Mouse (Mus musculus): ENCODE measurements around the gene 3110018I06Rik. TPM values are rescaled to one million over a fixed set of nuclear protein-coding genes. Genes with fewer than 3 reads are reported as not detected.
A peak's percentile ranks its signal among the peaks of the same experiment; 100 is the strongest.

3110018I06Rik gene
- polyA plus RNA-seq, 1 experiment, result not detected

DNA sequence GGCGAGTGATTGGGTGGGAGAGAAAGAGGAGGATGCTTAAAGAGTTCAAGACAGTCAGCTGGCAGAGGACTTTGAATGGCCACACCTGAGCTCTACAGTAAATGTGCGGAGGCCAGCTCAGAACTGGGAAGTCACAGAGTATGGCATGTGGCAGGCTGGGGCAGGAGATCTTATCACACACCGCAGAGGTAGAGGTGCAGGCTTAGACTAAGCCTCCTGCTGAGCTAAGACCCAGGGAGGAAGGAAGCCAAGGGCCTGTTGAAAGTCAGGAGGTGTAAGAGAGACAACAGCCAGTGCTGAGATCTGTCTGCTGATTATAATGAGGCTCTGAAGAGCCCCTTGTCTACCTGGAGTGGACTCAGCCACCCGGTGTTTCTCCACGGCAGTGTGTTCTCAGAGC lies 8.5 kb downstream of the 3110018I06Rik start:
- DNase-seq, result no peak
- WGBS, result 82% methylated on average over 5 of the region's 5 CpGs
- no peak for TF ChIP-seq CTCF (IDR thresholded peaks at IDR 0.05; ENCODE audit: borderline replicate concordance, insufficient read depth, low read depth, low read length)
- TF ChIP-seq POLR2A (IDR thresholded peaks at IDR 0.05; ENCODE audit: borderline replicate concordance, insufficient read depth, low read length), result no peak
- no peak overlapping the region for H3K4me3 ChIP-seq (replicated peaks; ENCODE audit: insufficient read depth, low read depth, low read length)
- no peaks in the 10 kb centered on the region for H3K4me1 ChIP-seq (ENCODE audit: control insufficient read depth, insufficient read depth, low read length)
- no peaks in the 10 kb centered on the region for H3K27me3 ChIP-seq (ENCODE audit: control insufficient read depth, insufficient read depth, low read length)
- no peak overlapping the region for H3K27ac ChIP-seq (ENCODE audit: insufficient read depth, low read length)

DNA sequence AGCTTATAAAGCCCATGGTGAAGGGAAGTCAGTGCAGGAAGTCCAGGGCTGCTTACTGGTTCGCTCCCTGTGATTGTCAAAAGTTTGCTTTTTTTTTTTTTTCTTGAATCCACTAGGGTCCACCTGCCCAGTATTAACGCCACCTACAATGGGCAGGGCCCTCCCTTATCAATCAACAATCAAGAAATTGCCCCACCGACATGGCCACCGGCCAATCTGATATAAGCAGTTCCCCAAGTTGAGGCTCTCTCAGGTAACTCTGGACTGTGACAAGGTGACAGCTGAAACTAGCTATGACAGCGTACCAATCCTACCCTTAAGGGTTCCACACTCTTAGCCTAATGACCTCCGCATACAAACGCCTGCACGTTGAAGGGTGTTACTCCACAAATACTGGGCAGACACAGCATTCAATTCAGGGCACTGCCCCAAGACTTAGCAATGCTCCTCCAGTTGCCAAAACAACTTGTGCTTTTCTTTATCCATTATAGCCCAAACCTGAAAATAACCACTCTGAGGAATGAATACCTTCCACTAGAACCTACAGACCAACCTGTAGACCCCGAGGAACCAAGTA lies 21.3 kb downstream of the 3110018I06Rik start:
- Histone ChIP-seq H3K4me1 (ENCODE audit: control insufficient read depth, insufficient read depth, low read length) (no peaks in the 10 kb centered on the region), H3K27me3 (ENCODE audit: control insufficient read depth, insufficient read depth, low read length) (no peaks in the 10 kb centered on the region), H3K4me3 (replicated peaks; ENCODE audit: insufficient read depth, low read depth, low read length) (no peak overlapping the region), H3K27ac (ENCODE audit: insufficient read depth, low read length) (no peak overlapping the region)
- TF ChIP-seq CTCF (IDR thresholded peaks at IDR 0.05; ENCODE audit: borderline replicate concordance, insufficient read depth, low read depth, low read length), result no peak
- TF ChIP-seq POLR2A (IDR thresholded peaks at IDR 0.05; ENCODE audit: borderline replicate concordance, insufficient read depth, low read length), result no peak
- WGBS, result 92% methylated on average over 9 of the region's 9 CpGs
- no peak for DNase-seq

DNA sequence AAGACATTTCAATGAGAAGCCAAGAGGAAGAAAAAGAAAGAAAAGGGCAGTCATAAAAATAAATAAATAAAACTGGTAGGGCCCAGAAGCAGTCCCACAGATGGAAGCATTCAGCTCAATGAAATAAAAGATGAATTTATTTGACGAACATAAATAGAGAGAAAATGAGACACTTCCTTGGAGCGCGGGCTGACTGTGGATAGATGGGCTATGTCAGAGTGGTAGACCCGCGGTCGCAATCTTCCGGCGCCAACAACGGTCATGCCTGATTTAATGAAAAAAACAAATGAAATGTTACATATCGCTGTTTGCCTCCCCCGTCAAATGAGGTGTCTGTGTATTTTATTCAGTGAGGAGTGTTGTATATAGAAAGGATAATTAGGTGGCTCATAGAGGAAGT lies 22.7 kb downstream of the 3110018I06Rik start:
- H3K4me1 ChIP-seq (ENCODE audit: control insufficient read depth, insufficient read depth, low read length), result no peaks in the 10 kb centered on the region

DNA sequence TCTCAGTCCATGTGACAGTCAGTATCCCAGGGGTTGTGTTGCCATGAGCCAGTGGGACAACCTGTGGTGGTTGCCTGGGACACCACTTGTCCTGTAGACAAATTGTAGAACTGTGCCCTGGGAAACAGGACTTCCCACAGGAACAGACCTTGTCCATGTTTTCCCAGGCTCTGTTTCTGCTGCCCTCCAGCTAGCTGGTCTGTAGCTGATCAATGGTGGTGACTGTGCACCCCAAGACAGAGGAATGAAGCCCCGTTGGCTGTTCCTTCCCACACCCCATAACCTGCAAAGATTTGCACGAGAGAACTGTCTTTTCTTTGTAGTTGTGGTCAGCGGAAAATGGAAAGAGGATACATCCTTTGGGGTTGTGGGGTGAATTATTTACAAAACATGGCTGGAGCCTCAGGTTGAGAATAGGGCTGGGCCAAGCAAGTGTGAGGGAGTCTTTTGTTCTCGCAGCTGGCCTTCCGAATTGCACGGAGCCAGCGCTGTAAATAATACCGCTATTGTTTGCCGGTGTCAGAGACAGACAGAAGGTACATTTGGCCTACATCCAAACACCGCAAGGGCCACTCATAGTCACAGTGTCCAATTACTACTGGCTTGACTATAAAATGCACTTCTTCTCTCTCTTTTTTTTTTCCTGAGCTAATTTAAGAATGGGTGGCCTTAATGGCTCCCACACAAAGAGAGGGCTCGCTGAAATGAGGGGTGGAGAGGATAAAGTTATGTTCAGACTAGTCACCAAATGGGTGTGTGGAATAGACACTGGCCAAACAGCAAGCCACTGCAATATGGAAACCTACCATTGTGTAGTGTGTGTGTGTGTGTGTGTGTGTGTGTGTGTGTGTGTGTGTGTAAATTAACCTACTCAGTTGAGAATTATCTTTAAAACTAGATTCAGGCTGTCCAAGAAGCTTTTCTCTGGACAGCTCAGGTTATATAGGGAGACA lies 28.1 kb downstream of the 3110018I06Rik start:
- no peak overlapping the region for H3K4me3 ChIP-seq (replicated peaks; ENCODE audit: insufficient read depth, low read depth, low read length)
- peak; percentile 20 to 46 for DNase-seq

More for the DNA sequence above, 22.7 kb downstream of the 3110018I06Rik start:
- 95% methylated on average over 11 of the region's 11 CpGs for WGBS
- no peak for DNase-seq
- H3K27me3 ChIP-seq (ENCODE audit: control insufficient read depth, insufficient read depth, low read length), result no peaks in the 10 kb centered on the region
- H3K27ac ChIP-seq (ENCODE audit: insufficient read depth, low read length), result no peak overlapping the region
- TF ChIP-seq POLR2A (IDR thresholded peaks at IDR 0.05; ENCODE audit: borderline replicate concordance, insufficient read depth, low read length) (no peak), CTCF (IDR thresholded peaks at IDR 0.05; ENCODE audit: borderline replicate concordance, insufficient read depth, low read depth, low read length) (no peak)
- H3K4me3 ChIP-seq (replicated peaks; ENCODE audit: insufficient read depth, low read depth, low read length), result no peak overlapping the region

DNA sequence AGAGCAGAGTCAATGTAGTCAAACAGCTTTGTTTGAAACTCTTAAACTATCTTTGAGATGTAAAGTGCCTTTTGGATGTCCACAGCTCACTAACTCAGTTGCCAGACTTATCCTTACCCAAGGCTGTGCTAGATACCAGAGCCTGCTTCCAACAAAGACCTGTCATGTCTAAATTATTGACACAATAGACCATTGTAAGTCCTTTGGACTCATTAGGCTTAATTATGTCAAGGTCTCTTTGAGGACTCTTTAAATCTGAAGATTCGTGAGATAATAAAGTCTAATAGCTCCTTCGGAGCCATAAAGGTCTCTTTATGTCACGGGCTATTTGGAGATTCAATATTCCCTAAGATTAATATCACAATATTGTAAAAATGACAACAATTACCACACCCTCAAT lies 32.5 kb downstream of the 3110018I06Rik start:
- no peak for DNase-seq
- no peak overlapping the region for H3K4me3 ChIP-seq (replicated peaks; ENCODE audit: insufficient read depth, low read depth, low read length)
- WGBS, result 90% methylated on average over 3 of the region's 3 CpGs
- no peak overlapping the region for H3K27ac ChIP-seq (ENCODE audit: insufficient read depth, low read length)
- H3K4me1 ChIP-seq (ENCODE audit: control insufficient read depth, insufficient read depth, low read length), result no peaks in the 10 kb centered on the region
- TF ChIP-seq POLR2A (IDR thresholded peaks at IDR 0.05; ENCODE audit: borderline replicate concordance, insufficient read depth, low read length), result no peak
- no peak for TF ChIP-seq CTCF (IDR thresholded peaks at IDR 0.05; ENCODE audit: borderline replicate concordance, insufficient read depth, low read depth, low read length)
- no peaks in the 10 kb centered on the region for H3K27me3 ChIP-seq (ENCODE audit: control insufficient read depth, insufficient read depth, low read length)

More for the DNA sequence above, 28.1 kb downstream of the 3110018I06Rik start:
- H3K4me1 ChIP-seq (ENCODE audit: control insufficient read depth, insufficient read depth, low read length), result no peaks in the 10 kb centered on the region
- 21% methylated on average over 11 of the region's 11 CpGs for WGBS
- TF ChIP-seq POLR2A (IDR thresholded peaks at IDR 0.05; ENCODE audit: borderline replicate concordance, insufficient read depth, low read length), result no peak
- TF ChIP-seq CTCF (IDR thresholded peaks at IDR 0.05; ENCODE audit: borderline replicate concordance, insufficient read depth, low read depth, low read length), result no peak
- no peak overlapping the region for H3K27ac ChIP-seq (ENCODE audit: insufficient read depth, low read length)
- no peaks in the 10 kb centered on the region for H3K27me3 ChIP-seq (ENCODE audit: control insufficient read depth, insufficient read depth, low read length)

DNA sequence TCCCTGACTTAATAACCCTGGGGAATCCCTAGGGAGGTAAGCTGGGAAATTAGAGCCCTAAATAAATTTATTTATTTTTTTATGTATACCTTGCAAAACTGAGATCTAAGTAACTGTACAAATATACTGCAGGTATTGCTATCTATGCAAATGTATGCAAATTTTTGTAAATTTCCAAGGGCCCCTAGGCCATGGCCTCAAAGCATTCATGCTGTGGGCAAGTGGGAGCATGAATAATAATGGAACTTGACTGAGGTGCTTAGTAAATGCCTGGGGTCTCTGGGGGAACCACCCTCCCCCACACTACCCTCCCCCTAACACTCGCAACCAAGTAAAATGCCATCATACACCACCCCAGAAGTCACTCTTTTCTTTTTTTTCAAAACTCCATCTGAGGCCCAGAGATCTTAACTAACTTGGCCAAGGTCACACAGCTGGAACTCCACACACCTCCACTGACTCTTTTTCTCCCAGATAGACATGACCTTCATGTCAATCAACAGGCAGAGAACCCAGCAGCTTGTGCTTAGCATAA lies 40.0 kb downstream of the 3110018I06Rik start:
- TF ChIP-seq CTCF (IDR thresholded peaks at IDR 0.05; ENCODE audit: borderline replicate concordance, insufficient read depth, low read depth, low read length), result no peak
- TF ChIP-seq POLR2A (IDR thresholded peaks at IDR 0.05; ENCODE audit: borderline replicate concordance, insufficient read depth, low read length), result no peak
- DNase-seq, result no peak
- Histone ChIP-seq H3K27me3 (ENCODE audit: control insufficient read depth, insufficient read depth, low read length) (no peaks in the 10 kb centered on the region), H3K4me1 (ENCODE audit: control insufficient read depth, insufficient read depth, low read length) (no peaks in the 10 kb centered on the region), H3K27ac (ENCODE audit: insufficient read depth, low read length) (no peak overlapping the region), H3K4me3 (replicated peaks; ENCODE audit: insufficient read depth, low read depth, low read length) (no peak overlapping the region)
- whole genome bisulfite sequencing, result 74% methylated on average over 1 of the region's 1 CpGs

DNA sequence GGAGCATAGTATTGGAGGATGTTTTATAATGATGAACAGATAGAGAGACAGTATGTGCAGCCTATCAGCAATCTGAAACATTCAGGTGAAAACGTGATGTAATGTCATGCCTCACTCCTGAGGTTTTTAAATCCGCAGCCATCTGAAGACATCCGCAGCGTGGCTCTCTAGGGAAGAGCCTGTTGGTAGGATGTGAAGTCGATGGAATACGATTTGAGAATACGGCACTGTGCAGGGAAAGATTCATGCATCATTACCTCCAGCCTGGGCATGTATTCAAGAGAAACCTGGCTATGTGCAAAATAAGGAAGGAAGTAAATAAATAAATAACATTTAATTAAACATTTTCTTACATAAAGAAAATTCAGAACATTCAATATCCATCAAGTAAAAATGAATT lies 44.4 kb downstream of the 3110018I06Rik start:
- H3K4me1 ChIP-seq (ENCODE audit: control insufficient read depth, insufficient read depth, low read length), result no peaks in the 10 kb centered on the region
- no peak for TF ChIP-seq POLR2A (IDR thresholded peaks at IDR 0.05; ENCODE audit: borderline replicate concordance, insufficient read depth, low read length)
- TF ChIP-seq CTCF (IDR thresholded peaks at IDR 0.05; ENCODE audit: borderline replicate concordance, insufficient read depth, low read depth, low read length), result no peak
- no peak overlapping the region for H3K4me3 ChIP-seq (replicated peaks; ENCODE audit: insufficient read depth, low read depth, low read length)
- H3K27ac ChIP-seq (ENCODE audit: insufficient read depth, low read length), result no peak overlapping the region
- DNase-seq, result no peak
- 16% methylated on average over 7 of the region's 7 CpGs for WGBS
- no peaks in the 10 kb centered on the region for H3K27me3 ChIP-seq (ENCODE audit: control insufficient read depth, insufficient read depth, low read length)

Data from cerebellum, adult 2 months (tissue).